Mouse (Mus musculus): Measurements from ENCODE around the gene Pth1r.

Pth1r gene

DNA sequence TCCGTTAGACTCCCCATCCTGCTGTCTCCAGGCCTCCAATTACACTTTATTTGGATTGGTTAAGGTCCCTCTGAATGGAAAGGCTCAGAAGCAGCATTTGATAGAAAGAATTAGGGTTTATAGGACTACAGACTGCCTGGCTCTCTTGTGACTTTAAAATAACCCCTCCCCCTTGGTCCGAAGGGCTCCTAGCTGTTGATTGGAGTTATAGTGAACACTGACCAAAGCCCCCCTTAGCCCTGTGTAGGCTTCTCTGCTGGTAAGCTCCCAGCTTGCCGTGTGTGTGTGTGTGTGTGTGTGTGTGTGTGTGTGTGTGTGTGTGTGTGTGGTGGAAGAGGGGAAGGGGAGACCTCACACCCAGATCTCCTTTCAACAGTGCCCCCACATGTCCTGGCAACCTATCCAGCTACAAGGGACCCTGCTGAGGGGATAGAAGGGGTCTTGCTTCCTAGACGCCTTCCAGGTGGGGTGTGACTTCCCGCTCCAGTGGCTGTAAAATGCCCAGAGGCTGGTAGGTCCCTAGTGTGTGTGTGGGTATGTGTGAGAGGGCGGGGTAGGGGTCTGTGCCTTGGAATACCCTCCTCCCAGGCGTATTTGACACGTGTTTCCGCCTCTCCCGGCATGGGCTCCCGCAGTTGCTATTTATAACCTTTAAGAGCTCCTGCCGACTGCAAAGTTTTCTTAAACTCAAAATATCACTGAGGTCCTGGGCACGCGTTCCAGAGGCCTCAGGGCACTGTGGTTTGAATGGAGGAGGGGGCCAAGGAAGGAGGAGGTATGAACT, 3.7 kb upstream of the Pth1r start:
- DNase-seq (ENCODE audit: low spot score in 2 of 2), result no peak

DNA sequence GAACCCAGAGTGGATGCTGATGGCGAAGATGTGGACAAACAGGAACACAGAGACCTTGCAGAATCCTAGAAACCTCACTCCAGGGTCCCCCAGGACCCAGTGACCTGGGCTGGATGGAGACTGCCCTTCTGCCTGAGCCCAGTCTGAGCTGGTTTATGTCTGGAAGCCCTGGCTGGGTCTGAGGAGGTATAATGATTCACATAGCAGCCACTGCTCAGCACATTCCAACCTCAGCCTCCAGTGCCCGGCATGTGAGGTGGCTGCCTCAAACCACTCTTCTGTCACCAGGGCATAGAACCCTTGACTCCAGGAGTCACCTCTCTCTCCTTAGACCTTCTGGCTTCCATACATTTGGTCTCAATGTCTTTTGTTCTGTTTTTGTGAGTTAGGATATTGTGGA, 1.5 kb upstream of the Pth1r start:
- DNase-seq (ENCODE audit: low spot score in 2 of 2), result no peak

- no peak for DNase-seq (ENCODE audit: low spot score in 2 of 2)
Measured at GRCm38 (mm10) chr9:110746238-110746637, 707 bp downstream of the Pth1r start.

- no peak for DNase-seq (ENCODE audit: low spot score in 2 of 2)
Measured at GRCm38 (mm10) chr9:110745752-110746151, 1.2 kb downstream of the Pth1r start.

GRCm38 (mm10) chr9:110743456-110744323, 3.3 kb downstream of the Pth1r start:
- DNase-seq (ENCODE audit: low spot score in 2 of 2), result no peak

DNA sequence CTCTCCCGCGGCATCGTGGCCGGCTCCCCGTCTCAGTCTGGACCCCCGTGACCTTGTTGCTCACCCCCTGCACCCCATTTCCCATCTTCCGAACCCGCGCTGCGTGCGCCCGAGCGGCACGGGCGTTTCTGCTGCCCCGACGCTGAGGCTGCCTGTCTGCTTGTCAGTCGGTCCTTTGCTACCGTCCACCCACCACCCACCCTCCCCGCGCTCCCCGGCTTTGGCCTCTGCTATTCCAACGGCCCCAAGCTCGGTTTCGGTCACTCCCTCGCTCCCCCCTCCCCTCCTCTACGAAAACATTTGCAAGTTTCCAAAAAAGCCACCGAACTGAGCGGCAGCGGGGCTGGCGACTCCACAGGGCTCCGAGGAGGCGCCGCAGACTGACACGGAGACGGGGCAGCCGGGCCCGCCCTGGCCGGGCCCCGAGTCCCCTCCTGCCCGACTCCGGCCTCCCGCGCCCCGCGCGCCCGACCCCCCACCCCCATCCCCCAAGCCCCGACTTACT, 3.9 kb downstream of the Pth1r start:
- DNase-seq (ENCODE audit: low spot score in 2 of 2), result no peak

DNA sequence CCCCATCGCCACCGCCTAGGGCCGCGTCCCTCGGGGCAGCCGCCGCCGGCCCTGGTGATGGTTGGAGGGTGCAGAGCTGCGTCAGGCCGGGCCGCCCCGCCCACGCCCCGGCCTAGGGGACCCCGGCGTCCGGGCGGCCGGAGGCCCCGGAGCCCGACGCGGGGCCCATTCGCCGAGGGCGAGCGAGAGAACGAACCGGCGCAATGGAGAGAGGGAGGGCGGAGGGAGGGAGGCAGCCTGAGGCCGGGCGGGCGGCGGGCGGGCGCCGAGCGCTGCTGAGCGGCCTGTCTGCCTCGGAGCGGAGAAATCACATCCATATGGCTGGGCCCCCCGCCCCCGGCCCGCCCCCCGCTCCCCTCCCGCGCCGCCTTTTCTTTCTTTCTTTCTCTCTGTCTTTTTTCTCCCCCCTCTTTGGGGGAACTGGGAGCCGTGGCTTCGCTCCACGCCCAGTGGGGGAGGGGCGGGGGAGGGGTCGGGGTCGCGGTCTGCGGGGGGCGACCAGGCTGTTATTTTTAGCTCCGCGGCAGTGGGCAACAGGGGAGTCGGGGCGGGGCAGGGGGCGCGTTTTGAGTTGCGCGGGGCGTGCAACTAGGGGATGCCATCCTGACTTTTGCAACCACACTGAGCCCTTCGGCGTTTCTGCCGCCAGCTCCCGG, 4.5 kb downstream of the Pth1r start:
- DNase-seq (ENCODE audit: low spot score in 2 of 2), result no peak

GRCm38 (mm10) chr9:110741711-110742294, 5.1 kb downstream of the Pth1r start, which contains the start of gene Myl3:
Gene Myl3, plus strand, starts transcription at chr9:110741861.
- no peak for DNase-seq (ENCODE audit: low spot score in 2 of 2)

GRCm38 (mm10) chr9:110739961-110740360, 7.0 kb downstream of the Pth1r start:
- no peak for DNase-seq (ENCODE audit: low spot score in 2 of 2)

DNA sequence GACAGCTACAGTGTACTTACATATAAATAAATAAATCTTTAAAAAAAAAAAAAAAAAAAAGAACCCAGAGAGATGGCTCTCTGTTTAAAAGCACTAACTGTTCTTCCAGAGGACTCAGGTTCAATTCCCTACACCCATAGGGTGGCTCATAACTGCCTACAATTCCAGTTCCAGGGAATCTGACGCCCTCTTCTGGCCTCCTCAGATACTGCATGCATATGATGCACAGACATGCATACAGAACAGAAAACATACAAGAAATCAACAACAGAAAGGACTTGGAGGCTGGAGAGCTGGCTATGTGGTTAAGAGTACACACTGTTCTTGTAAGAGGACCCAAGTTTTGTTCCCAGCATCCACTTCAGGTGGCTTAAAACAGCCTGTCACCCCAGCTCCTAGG, 8.9 kb downstream of the Pth1r start:
- no peak for DNase-seq (ENCODE audit: low spot score in 2 of 2)

- no peak for DNase-seq (ENCODE audit: low spot score in 2 of 2)
Measured at GRCm38 (mm10) chr9:110736362-110736761, 10.6 kb downstream of the Pth1r start.

GRCm38 (mm10) chr9:110734154-110734553, 12.8 kb downstream of the Pth1r start:
- DNase-seq (ENCODE audit: low spot score in 2 of 2), result no peak

- DNase-seq (ENCODE audit: low spot score in 2 of 2), result no peak
Measured at GRCm38 (mm10) chr9:110733102-110733501, 13.8 kb downstream of the Pth1r start.

DNA sequence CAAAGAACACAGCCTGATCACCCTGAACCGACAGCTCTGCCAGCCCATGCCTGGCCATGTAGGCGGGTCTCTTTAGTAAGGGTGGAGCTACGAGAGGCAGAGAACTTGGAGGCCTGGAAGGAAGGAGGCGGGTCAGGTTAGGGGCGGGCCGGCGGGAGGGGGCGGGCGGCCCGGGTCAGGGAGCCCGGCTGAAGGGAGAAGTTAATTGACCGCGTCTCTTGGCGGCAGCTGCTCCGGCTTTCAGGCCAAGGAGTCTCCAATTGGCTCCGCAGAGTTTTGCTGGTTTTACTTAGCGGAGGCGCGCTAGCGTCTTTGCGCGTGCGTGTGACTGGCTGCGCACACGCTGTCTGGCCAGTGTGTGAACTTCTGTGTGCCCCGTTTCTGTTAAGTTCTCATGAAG, 14.3 kb downstream of the Pth1r start:
- DNase-seq (ENCODE audit: low spot score in 2 of 2), result peak; percentile 68 to 83

GRCm38 (mm10) chr9:110731859-110732258, 15.1 kb downstream of the Pth1r start:
- no peak for DNase-seq (ENCODE audit: low spot score in 2 of 2)

- peak; percentile 40 for DNase-seq (ENCODE audit: low spot score in 2 of 2)
Measured at GRCm38 (mm10) chr9:110729841-110730240, 17.1 kb downstream of the Pth1r start.

- no peak for DNase-seq (ENCODE audit: low spot score in 2 of 2)
Measured at GRCm38 (mm10) chr9:110726867-110727266, 20.1 kb downstream of the Pth1r start.

DNA sequence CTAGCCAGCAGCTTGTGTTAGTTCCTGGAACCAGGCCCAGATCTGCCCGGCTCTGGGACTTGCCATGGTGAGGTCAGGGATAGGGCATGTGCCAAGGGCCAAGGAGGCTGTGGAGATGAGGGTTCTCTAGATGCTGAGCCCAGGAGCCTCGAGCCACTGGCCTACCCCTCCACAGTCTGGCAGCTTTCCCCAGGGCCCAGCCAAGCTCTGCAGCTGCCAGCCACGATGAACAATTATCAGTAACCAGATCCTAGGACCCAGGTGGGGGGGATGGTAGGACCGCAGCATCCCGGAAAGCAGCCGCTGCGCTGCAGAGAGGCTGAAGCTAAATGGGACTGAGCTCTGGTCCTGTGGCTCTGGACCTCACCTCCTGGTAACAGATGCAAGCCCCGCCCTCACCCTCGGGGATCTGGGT, 21.2 kb downstream of the Pth1r start:
- no peak for DNase-seq (ENCODE audit: low spot score in 2 of 2)

DNA sequence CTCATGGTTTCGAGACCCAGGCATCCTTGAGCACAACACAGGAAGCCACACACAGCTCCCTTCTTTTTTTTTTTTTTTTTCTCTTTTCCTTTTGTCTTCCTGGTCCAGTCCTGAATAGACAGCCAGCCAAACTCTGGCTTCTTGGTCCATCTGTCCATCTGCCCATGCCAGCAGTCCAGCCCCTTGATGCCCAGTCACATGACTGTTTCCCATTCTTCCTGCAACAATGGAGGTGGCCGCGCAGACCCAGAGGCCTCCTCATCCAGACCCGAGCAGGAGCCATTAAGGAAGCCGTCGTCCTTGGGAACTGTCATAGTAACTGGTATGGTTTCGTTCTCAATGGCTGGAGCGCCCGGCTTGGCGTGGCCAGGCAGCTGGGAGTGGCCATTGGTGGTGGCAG, 24.9 kb downstream of the Pth1r start:
- no peak for DNase-seq (ENCODE audit: low spot score in 2 of 2)

- no peak for DNase-seq (ENCODE audit: low spot score in 2 of 2)
Measured at GRCm38 (mm10) chr9:110719977-110720376, 27.0 kb downstream of the Pth1r start.

DNA sequence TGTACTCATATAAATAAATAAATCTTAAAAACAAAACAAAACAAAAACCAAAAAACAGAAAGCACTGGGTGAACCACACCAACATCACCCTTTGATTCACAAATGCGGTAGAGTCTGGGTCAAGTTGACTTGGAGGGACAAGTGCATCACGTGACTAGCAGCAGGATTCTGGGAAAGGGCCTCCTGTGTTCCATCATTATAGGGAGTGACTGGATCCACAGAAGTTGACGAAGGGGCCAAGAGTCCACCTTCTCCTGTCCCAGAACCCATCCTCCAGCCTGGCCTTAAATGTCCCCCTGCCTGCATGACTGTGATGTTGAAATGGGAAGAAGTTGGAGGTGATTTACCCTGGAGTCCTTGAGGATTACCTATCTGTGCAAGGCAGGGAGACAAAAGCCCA, 28.1 kb downstream of the Pth1r start:
- no peak for DNase-seq (ENCODE audit: low spot score in 2 of 2)

GRCm38 (mm10) chr9:110718071-110718470, 28.9 kb downstream of the Pth1r start:
- no peak for DNase-seq (ENCODE audit: low spot score in 2 of 2)

Measured in urinary bladder, postnatal 36 days (tissue).